Mouse (Mus musculus): ENCODE results near the gene Fmo2. TPM values are rescaled to one million over a fixed set of nuclear protein-coding genes. Genes with fewer than 3 reads are reported as not detected.

Fmo2 gene
- polyA plus RNA-seq, 1 experiment = not detected

- Histone ChIP-seq H3K36me3 (ENCODE audit: control insufficient read depth, insufficient read depth) (no peaks in the 10 kb centered on the region), H3K79me2 (ENCODE audit: control insufficient read depth, insufficient read depth) (no peaks in the 10 kb centered on the region), H3K27me3 (ENCODE audit: control insufficient read depth, insufficient read depth, insufficient read length) (no peaks in the 10 kb centered on the region), H3K4me3 (ENCODE audit: insufficient read depth, poor library complexity, severe bottlenecking) (no peak overlapping the region), H3ac (ENCODE audit: control insufficient read depth, insufficient read length, low read depth) (no peak overlapping the region), H3K79me3 (ENCODE audit: low read depth) (no peaks in the 10 kb centered on the region)
- TF ChIP-seq USF1 (IDR thresholded peaks at IDR 0.05; ENCODE audit: low read depth) = no peak
- no peak for TF ChIP-seq MAX (IDR thresholded peaks at IDR 0.05)
- no peak for TF ChIP-seq CEBPB (IDR thresholded peaks at IDR 0.05; ENCODE audit: low read depth)
- no peak for TF ChIP-seq CTCF (IDR thresholded peaks at IDR 0.05; ENCODE audit: control insufficient read depth, insufficient read depth, insufficient read length)
- no peak for TF ChIP-seq MYOD1 (IDR thresholded peaks at IDR 0.05; ENCODE audit: control insufficient read depth, insufficient read length, low read depth)
- TF ChIP-seq MYOG (IDR thresholded peaks at IDR 0.05; ENCODE audit: control insufficient read depth, extremely low read depth, insufficient read length) = no peak
- TF ChIP-seq FOSL1 (IDR thresholded peaks at IDR 0.05; ENCODE audit: insufficient read depth, low read length, poor library complexity, severe bottlenecking) = no peak
Observed at GRCm38 (mm10) chr1:162834342-162834741, 64.2 kb downstream of the Fmo2 start.

- Histone ChIP-seq H3K27me3 (ENCODE audit: control insufficient read depth, insufficient read depth, insufficient read length) (no peaks in the 10 kb centered on the region), H3K79me2 (ENCODE audit: control insufficient read depth, insufficient read depth) (no peaks in the 10 kb centered on the region), H3K36me3 (ENCODE audit: control insufficient read depth, insufficient read depth) (no peaks in the 10 kb centered on the region), H3K79me3 (ENCODE audit: low read depth) (no peaks in the 10 kb centered on the region), H3ac (ENCODE audit: control insufficient read depth, insufficient read length, low read depth) (no peak overlapping the region), H3K4me3 (ENCODE audit: insufficient read depth, poor library complexity, severe bottlenecking) (no peak overlapping the region)
- TF ChIP-seq CEBPB (IDR thresholded peaks at IDR 0.05; ENCODE audit: low read depth) = no peak
- TF ChIP-seq MAX (IDR thresholded peaks at IDR 0.05) = no peak
- no peak for TF ChIP-seq FOSL1 (IDR thresholded peaks at IDR 0.05; ENCODE audit: insufficient read depth, low read length, poor library complexity, severe bottlenecking)
- TF ChIP-seq USF1 (IDR thresholded peaks at IDR 0.05; ENCODE audit: low read depth) = no peak
- no peak for TF ChIP-seq MYOD1 (IDR thresholded peaks at IDR 0.05; ENCODE audit: control insufficient read depth, insufficient read length, low read depth)
- no peak for TF ChIP-seq MYOG (IDR thresholded peaks at IDR 0.05; ENCODE audit: control insufficient read depth, extremely low read depth, insufficient read length)
- TF ChIP-seq CTCF (IDR thresholded peaks at IDR 0.05; ENCODE audit: control insufficient read depth, insufficient read depth, insufficient read length) = no peak
Observed at GRCm38 (mm10) chr1:162832574-162832953, 66.0 kb downstream of the Fmo2 start.

- Histone ChIP-seq H3K27me3 (ENCODE audit: control insufficient read depth, insufficient read depth, insufficient read length) (no peaks in the 10 kb centered on the region), H3K4me3 (ENCODE audit: insufficient read depth, poor library complexity, severe bottlenecking) (no peak overlapping the region), H3K36me3 (ENCODE audit: control insufficient read depth, insufficient read depth) (no peaks in the 10 kb centered on the region), H3K79me3 (ENCODE audit: low read depth) (no peaks in the 10 kb centered on the region), H3K79me2 (ENCODE audit: control insufficient read depth, insufficient read depth) (no peaks in the 10 kb centered on the region), H3ac (ENCODE audit: control insufficient read depth, insufficient read length, low read depth) (no peak overlapping the region)
- no peak for TF ChIP-seq USF1 (IDR thresholded peaks at IDR 0.05; ENCODE audit: low read depth)
- no peak for TF ChIP-seq CEBPB (IDR thresholded peaks at IDR 0.05; ENCODE audit: low read depth)
- TF ChIP-seq MAX (IDR thresholded peaks at IDR 0.05) = no peak
- TF ChIP-seq MYOD1 (IDR thresholded peaks at IDR 0.05; ENCODE audit: control insufficient read depth, insufficient read length, low read depth) = no peak
- no peak for TF ChIP-seq FOSL1 (IDR thresholded peaks at IDR 0.05; ENCODE audit: insufficient read depth, low read length, poor library complexity, severe bottlenecking)
- no peak for TF ChIP-seq MYOG (IDR thresholded peaks at IDR 0.05; ENCODE audit: control insufficient read depth, extremely low read depth, insufficient read length)
- no peak for TF ChIP-seq CTCF (IDR thresholded peaks at IDR 0.05; ENCODE audit: control insufficient read depth, insufficient read depth, insufficient read length)
Observed at GRCm38 (mm10) chr1:162831838-162832573, 66.5 kb downstream of the Fmo2 start.

Other genes starting within 250 kb of the Fmo2 start
- not detected for gene Myocos, start 240.5 kb downstream of the Fmo2 start, polyA plus RNA-seq (2012; fragmentation: generic; extraction: Trizol)
- 35.2 TPM for gene Prrc2c, start 158.2 kb downstream of the Fmo2 start, polyA plus RNA-seq (2012; fragmentation: generic; extraction: Trizol)
- 0.06 TPM for gene Fmo4, start 84.8 kb downstream of the Fmo2 start, polyA plus RNA-seq (2012; fragmentation: generic; extraction: Trizol)
- 0.27 TPM for gene Fmo1, start 32.1 kb downstream of the Fmo2 start, polyA plus RNA-seq (2012; fragmentation: generic; extraction: Trizol)
- gene Fmo6, start 38.8 kb upstream of the Fmo2 start, polyA plus RNA-seq (2012; fragmentation: generic; extraction: Trizol) = not detected
- gene Fmo3, start 85.8 kb upstream of the Fmo2 start, polyA plus RNA-seq (2012; fragmentation: generic; extraction: Trizol) = not detected
- gene Mroh9, start 186.9 kb upstream of the Fmo2 start, polyA plus RNA-seq (2012; fragmentation: generic; extraction: Trizol) = not detected